Comparison of ENCODE assay signal across 17 mouse cellular contexts in the genomic region with DNA sequence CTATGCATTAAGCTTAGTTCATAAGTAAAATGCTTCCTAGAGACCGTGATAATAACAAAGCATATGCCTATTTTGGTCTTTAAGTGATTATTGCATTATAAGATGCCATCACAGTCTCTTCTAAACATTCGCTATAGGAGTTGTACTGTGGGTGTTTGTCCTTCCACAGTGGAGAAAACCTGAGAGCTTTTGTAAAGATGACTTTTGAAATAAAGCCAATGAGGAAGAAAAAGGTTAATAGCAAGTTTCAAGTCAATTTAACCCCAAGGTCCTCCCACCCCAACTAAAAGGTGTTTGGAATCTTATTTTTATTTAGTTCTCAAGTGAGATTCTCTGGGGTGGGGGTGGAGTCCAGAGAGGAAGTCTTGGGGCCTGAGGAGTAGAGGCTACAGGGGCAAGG. TPM values are rescaled to one million over a fixed set of nuclear protein-coding genes. Genes with fewer than 3 reads are reported as not detected.
DNase-seq lines count a peak whose midpoint lies in the region; ATAC-seq and TF ChIP-seq lines count a peak whose summit lies in the region.
"Had no signal": no experiment of that assay in that cellular context is flagged by ENCODE, and none has a peak within 500 bp of the region (broad histone marks: within the 10 kb centered on the region; RNA-seq: fewer than 3 reads in every experiment).

No protein-coding gene starts in this region.

- no peak for ATAC-seq in lung, embryonic 14.5 days (ENCODE audit: insufficient read depth)
- ATAC-seq in hindbrain, embryonic 14.5 days (ENCODE audit: low FRiP score) = no peak
- no peak for ATAC-seq in intestine, embryonic 15.5 days
- no peak for ATAC-seq in stomach, embryonic 15.5 days (ENCODE audit: insufficient read depth, low FRiP score, low read depth)
- ATAC-seq: CD4-positive, CD25-positive, alpha-beta regulatory T cell, adult 4 months had no signal

- H3K9me3 ChIP-seq in lung, embryonic 14.5 days (ENCODE audit: low read depth, low read length) = no peaks in the 10 kb centered on the region
- no peaks in the 10 kb centered on the region for H3K9me3 ChIP-seq in hindbrain, embryonic 14.5 days (ENCODE audit: control insufficient read depth, low read length)
- no peaks in the 10 kb centered on the region for H3K9me3 ChIP-seq in intestine, embryonic 15.5 days
- no peaks in the 10 kb centered on the region for H3K9me3 ChIP-seq in stomach, embryonic 15.5 days
- H3K9me3 ChIP-seq: embryonic facial prominence, embryonic 12.5 days; limb, embryonic 12.5 days had no signal

- 0 out of 2 replicates have a peak, but pooled peaks cover 2% of the 10 kb centered on the region for H3K4me1 ChIP-seq in lung, embryonic 14.5 days (ENCODE audit: insufficient read depth)
- H3K4me1 ChIP-seq in lung, adult 2 months (ENCODE audit: control insufficient read depth, insufficient read depth, low read length) = peaks cover 18% of the 10 kb centered on the region
- H3K4me1 ChIP-seq in hindbrain, embryonic 14.5 days (replicated peaks; ENCODE audit: control insufficient read depth, insufficient read depth, low read length) = no peaks in the 10 kb centered on the region; the same call in 1 of the 2 replicates
- H3K4me1 ChIP-seq in intestine, embryonic 15.5 days (replicated peaks) = peaks cover 50% of the 10 kb centered on the region
- H3K4me1 ChIP-seq in stomach, embryonic 15.5 days = peaks cover 28% of the 10 kb centered on the region
- H3K4me1 ChIP-seq in cerebellum, adult 2 months (ENCODE audit: control insufficient read depth, insufficient read depth, low read length) = no peaks in the 10 kb centered on the region
- H3K4me1 ChIP-seq: embryonic facial prominence, embryonic 12.5 days had no signal

- H3K27ac ChIP-seq in lung, embryonic 14.5 days (ENCODE audit: low read depth) = peak overlapping the region; percentile 100
- peak overlapping the region; percentile 99 for H3K27ac ChIP-seq in hindbrain, embryonic 14.5 days
- peak overlapping the region; percentile 90 for H3K27ac ChIP-seq in intestine, embryonic 15.5 days
- peak overlapping the region; percentile 82 for H3K27ac ChIP-seq in stomach, embryonic 15.5 days
- no peak overlapping the region for H3K27ac ChIP-seq in cerebellum, adult 2 months (ENCODE audit: insufficient read depth, low read length)
- H3K27ac ChIP-seq: embryonic facial prominence, embryonic 12.5 days; limb, embryonic 12.5 days had no signal

- no peak for DNase-seq in lung, embryonic 14.5 days
- no peak for DNase-seq in lung, adult 2 months
- DNase-seq in hindbrain, embryonic 14.5 days (ENCODE audit: low spot score) = no peak
- no peak for DNase-seq in cerebellum, adult 2 months
- DNase-seq in cerebellum, adult 11 months = no peak
- DNase-seq: adrenal gland, postnatal 25 days; heart, adult 18-20 months; retina, postnatal 1 day; thymus, adult 18-20 months had no signal

- no peak for TF ChIP-seq POLR2A in lung, adult 2 months (IDR thresholded peaks at IDR 0.05; ENCODE audit: borderline replicate concordance, extremely low read depth, low read depth, low read length)
- no peak for TF ChIP-seq POLR2A in cerebellum, adult 2 months (IDR thresholded peaks at IDR 0.05; ENCODE audit: borderline replicate concordance, insufficient read depth, low read length)

- H3K27me3 ChIP-seq in lung, embryonic 14.5 days (ENCODE audit: insufficient read depth, low read length) = peaks cover 36% of the 10 kb centered on the region
- H3K27me3 ChIP-seq in hindbrain, embryonic 14.5 days (ENCODE audit: control insufficient read depth, insufficient read depth, low read length) = peaks cover 90% of the 10 kb centered on the region
- H3K27me3 ChIP-seq in intestine, embryonic 15.5 days (replicated peaks) = peaks cover 7% of the 10 kb centered on the region
- peaks cover 28% of the 10 kb centered on the region for H3K27me3 ChIP-seq in stomach, embryonic 15.5 days (replicated peaks)
- peaks cover 9% of the 10 kb centered on the region; the same call in 1 of the 2 replicates for H3K27me3 ChIP-seq in cerebellum, adult 2 months (ENCODE audit: control insufficient read depth, insufficient read depth, low read length)

- 28% methylated on average over 2 of the region's 2 CpGs for WGBS in lung, embryonic 14.5 days
- WGBS in lung, adult 2 months = 74% methylated on average over 2 of the region's 2 CpGs
- WGBS in hindbrain, embryonic 14.5 days = 17% methylated on average over 2 of the region's 2 CpGs
- WGBS in intestine, embryonic 15.5 days = 35% methylated on average over 2 of the region's 2 CpGs
- WGBS in stomach, embryonic 15.5 days = 43% methylated on average over 2 of the region's 2 CpGs
- 25% methylated on average over 2 of the region's 2 CpGs for WGBS in cerebellum, adult 2 months

- H3K9ac ChIP-seq in lung, embryonic 14.5 days = peak overlapping the region; percentile 99
- peak overlapping the region; percentile 97 for H3K9ac ChIP-seq in hindbrain, embryonic 14.5 days
- H3K9ac ChIP-seq in intestine, embryonic 15.5 days = no peak overlapping the region; the same call in 1 of the 2 replicates
- no peak overlapping the region for H3K9ac ChIP-seq in stomach, embryonic 15.5 days
- H3K9ac ChIP-seq: embryonic facial prominence, embryonic 12.5 days; limb, embryonic 12.5 days had no signal

- H3K4me3 ChIP-seq in lung, embryonic 14.5 days (ENCODE audit: low read depth, low read length) = peak overlapping the region; percentile 72
- no peak overlapping the region for H3K4me3 ChIP-seq in lung, adult 2 months (replicated peaks; ENCODE audit: extremely low read depth, low read depth, low read length)
- peak overlapping the region; percentile 48 for H3K4me3 ChIP-seq in hindbrain, embryonic 14.5 days (replicated peaks; ENCODE audit: low read length)
- H3K4me3 ChIP-seq in intestine, embryonic 15.5 days (replicated peaks) = no peak overlapping the region
- H3K4me3 ChIP-seq in stomach, embryonic 15.5 days (replicated peaks) = no peak overlapping the region
- H3K4me3 ChIP-seq in cerebellum, adult 2 months (replicated peaks; ENCODE audit: insufficient read depth, low read depth, low read length) = no peak overlapping the region
- H3K4me3 ChIP-seq: embryonic facial prominence, embryonic 12.5 days; limb, embryonic 12.5 days; myocyte had no signal

- no peaks in the 10 kb centered on the region for H3K36me3 ChIP-seq in lung, embryonic 14.5 days (ENCODE audit: insufficient read depth)
- H3K36me3 ChIP-seq in hindbrain, embryonic 14.5 days (replicated peaks; ENCODE audit: control insufficient read depth, insufficient read depth) = no peaks in the 10 kb centered on the region
- no peaks in the 10 kb centered on the region for H3K36me3 ChIP-seq in intestine, embryonic 15.5 days
- no peaks in the 10 kb centered on the region for H3K36me3 ChIP-seq in stomach, embryonic 15.5 days
- H3K36me3 ChIP-seq: embryonic facial prominence, embryonic 12.5 days; limb, embryonic 12.5 days had no signal

- peak overlapping the region; percentile 84 for H3K4me2 ChIP-seq in lung, embryonic 14.5 days
- H3K4me2 ChIP-seq in hindbrain, embryonic 14.5 days (replicated peaks) = peak overlapping the region; percentile 77
- peak overlapping the region; percentile 81 for H3K4me2 ChIP-seq in intestine, embryonic 15.5 days (replicated peaks)
- H3K4me2 ChIP-seq in stomach, embryonic 15.5 days = peak overlapping the region; percentile 62
- H3K4me2 ChIP-seq: embryonic facial prominence, embryonic 12.5 days; limb, embryonic 12.5 days had no signal

- no peak for TF ChIP-seq CTCF in lung, embryonic 14.5 days (IDR thresholded peaks at IDR 0.05; ENCODE audit: low read depth)
- TF ChIP-seq CTCF in lung, adult 2 months (IDR thresholded peaks at IDR 0.05; ENCODE audit: insufficient read depth, low read length) = no peak
- no peak for TF ChIP-seq CTCF in cerebellum, adult 2 months (IDR thresholded peaks at IDR 0.05; ENCODE audit: borderline replicate concordance, insufficient read depth, low read depth, low read length)

RNA-seq across cellular contexts. Expression of a gene that starts 4.9 kb away (rescaled TPM):
- polyA plus RNA-seq in lung, embryonic 14.5 days (2014; fragmentation: Nextera tagmentation; extraction: Ambion mirVana) = 3.8 and 3.9 TPM in 2 replicates
- polyA plus RNA-seq in lung, adult 2 months (2012; rRNA removed) = 9.9 and 12.5 TPM in 2 replicates
- polyA plus RNA-seq in hindbrain, embryonic 14.5 days (2014; fragmentation: Nextera tagmentation; extraction: Ambion mirVana) = 4.0 and 5.4 TPM in 2 replicates
- 2.8 and 3.2 TPM in 2 replicates for polyA plus RNA-seq in intestine, embryonic 15.5 days (2015; fragmentation: Nextera tagmentation; extraction: Ambion mirVana)
- polyA plus RNA-seq in stomach, embryonic 15.5 days (2015; fragmentation: Nextera tagmentation; extraction: Ambion mirVana) = 3.4 and 3.6 TPM in 2 replicates
- 1.5 TPM in 2 replicates for polyA plus RNA-seq in cerebellum, adult 2 months (2012; rRNA removed)
- polyA plus RNA-seq: forebrain, embryonic 11.5 days; myocyte had no signal

RNA-seq across cellular contexts. Expression of a gene that starts 10.0 kb away (rescaled TPM):
- 3.9 and 6.3 TPM in 2 replicates for polyA plus RNA-seq in lung, embryonic 14.5 days (2014; fragmentation: Nextera tagmentation; extraction: Ambion mirVana)
- polyA plus RNA-seq in lung, adult 2 months (2012; rRNA removed) = 11.0 and 13.2 TPM in 2 replicates
- 12.8 and 17.2 TPM in 2 replicates for polyA plus RNA-seq in hindbrain, embryonic 14.5 days (2014; fragmentation: Nextera tagmentation; extraction: Ambion mirVana)
- polyA plus RNA-seq in intestine, embryonic 15.5 days (2015; fragmentation: Nextera tagmentation; extraction: Ambion mirVana) = 1.8 and 2.7 TPM in 2 replicates
- polyA plus RNA-seq in stomach, embryonic 15.5 days (2015; fragmentation: Nextera tagmentation; extraction: Ambion mirVana) = 2.5 and 2.7 TPM in 2 replicates
- polyA plus RNA-seq in cerebellum, adult 2 months (2012; rRNA removed) = 5.4 and 5.5 TPM in 2 replicates
- polyA plus RNA-seq: forebrain, embryonic 11.5 days; myocyte had no signal

RNA-seq across cellular contexts. Expression of a gene that starts 10.0 kb away (rescaled TPM):
- 65.9 and 76.1 TPM in 2 replicates for polyA plus RNA-seq in lung, embryonic 14.5 days (2014; fragmentation: Nextera tagmentation; extraction: Ambion mirVana)
- polyA plus RNA-seq in lung, adult 2 months (2012; rRNA removed) = 12.1 and 15.6 TPM in 2 replicates
- 140 and 157 TPM in 2 replicates for polyA plus RNA-seq in hindbrain, embryonic 14.5 days (2014; fragmentation: Nextera tagmentation; extraction: Ambion mirVana)
- polyA plus RNA-seq in intestine, embryonic 15.5 days (2015; fragmentation: Nextera tagmentation; extraction: Ambion mirVana) = 27.2 and 31.3 TPM in 2 replicates
- polyA plus RNA-seq in stomach, embryonic 15.5 days (2015; fragmentation: Nextera tagmentation; extraction: Ambion mirVana) = 17.6 and 17.9 TPM in 2 replicates
- polyA plus RNA-seq in cerebellum, adult 2 months (2012; rRNA removed) = 6.8 and 9.3 TPM in 2 replicates
- polyA plus RNA-seq: CD4-positive, CD25-positive, alpha-beta regulatory T cell, adult 4 months; forebrain, embryonic 11.5 days; myocyte had no signal

RNA-seq across cellular contexts. Expression of a gene that starts 20.9 kb away (rescaled TPM):
- polyA plus RNA-seq in lung, embryonic 14.5 days (2014; fragmentation: Nextera tagmentation; extraction: Ambion mirVana) = 19.7 and 24.4 TPM in 2 replicates
- 8.1 and 8.2 TPM in 2 replicates for polyA plus RNA-seq in lung, adult 2 months (2012; rRNA removed)
- 71.4 and 90.1 TPM in 2 replicates for polyA plus RNA-seq in hindbrain, embryonic 14.5 days (2014; fragmentation: Nextera tagmentation; extraction: Ambion mirVana)
- 14.4 and 16.1 TPM in 2 replicates for polyA plus RNA-seq in intestine, embryonic 15.5 days (2015; fragmentation: Nextera tagmentation; extraction: Ambion mirVana)
- polyA plus RNA-seq in stomach, embryonic 15.5 days (2015; fragmentation: Nextera tagmentation; extraction: Ambion mirVana) = 7.5 and 10.7 TPM in 2 replicates
- polyA plus RNA-seq in cerebellum, adult 2 months (2012; rRNA removed) = 1.5 and 3.2 TPM in 2 replicates
- polyA plus RNA-seq: CD4-positive, CD25-positive, alpha-beta regulatory T cell, adult 4 months; embryonic facial prominence, embryonic 12.5 days; forebrain, embryonic 11.5 days; heart, postnatal 0 days; myocyte had no signal

RNA-seq across cellular contexts. Expression of a gene that starts 26.7 kb away (rescaled TPM):
- 2.1 and 3.5 TPM in 2 replicates for polyA plus RNA-seq in lung, embryonic 14.5 days (2014; fragmentation: Nextera tagmentation; extraction: Ambion mirVana)
- polyA plus RNA-seq in lung, adult 2 months (2012; rRNA removed) = 0.52 and 1.1 TPM in 2 replicates
- 40.8 and 45.6 TPM in 2 replicates for polyA plus RNA-seq in hindbrain, embryonic 14.5 days (2014; fragmentation: Nextera tagmentation; extraction: Ambion mirVana)
- polyA plus RNA-seq in intestine, embryonic 15.5 days (2015; fragmentation: Nextera tagmentation; extraction: Ambion mirVana) = 10.7 and 12.4 TPM in 2 replicates
- polyA plus RNA-seq in stomach, embryonic 15.5 days (2015; fragmentation: Nextera tagmentation; extraction: Ambion mirVana) = 7.0 and 9.1 TPM in 2 replicates
- 0.11 TPM in 1 of 2 replicates, not detected in the other for polyA plus RNA-seq in cerebellum, adult 2 months (2012; rRNA removed)
- polyA plus RNA-seq: CD4-positive, CD25-positive, alpha-beta regulatory T cell, adult 4 months; embryonic facial prominence, embryonic 12.5 days; forebrain, embryonic 11.5 days had no signal

Comparison
In these comparisons a context has a peak if more than half of its experiments do, and no peak if none do; other contexts are left out.
1. H3K4me3 ChIP-seq: peak in lung, embryonic 14.5 days (single experiment) and hindbrain, embryonic 14.5 days (single experiment); none in lung, adult 2 months (single experiment), intestine, embryonic 15.5 days (single experiment), stomach, embryonic 15.5 days (single experiment) and cerebellum, adult 2 months (single experiment).
2. H3K9ac ChIP-seq: peak in lung, embryonic 14.5 days (single experiment) and hindbrain, embryonic 14.5 days (single experiment); none in intestine, embryonic 15.5 days (single experiment) and stomach, embryonic 15.5 days (single experiment).
3. Peak in every context shown above with its lines, with median percentiles within 50 percentile points of each other: H3K4me2 ChIP-seq.